In the genomic region with DNA sequence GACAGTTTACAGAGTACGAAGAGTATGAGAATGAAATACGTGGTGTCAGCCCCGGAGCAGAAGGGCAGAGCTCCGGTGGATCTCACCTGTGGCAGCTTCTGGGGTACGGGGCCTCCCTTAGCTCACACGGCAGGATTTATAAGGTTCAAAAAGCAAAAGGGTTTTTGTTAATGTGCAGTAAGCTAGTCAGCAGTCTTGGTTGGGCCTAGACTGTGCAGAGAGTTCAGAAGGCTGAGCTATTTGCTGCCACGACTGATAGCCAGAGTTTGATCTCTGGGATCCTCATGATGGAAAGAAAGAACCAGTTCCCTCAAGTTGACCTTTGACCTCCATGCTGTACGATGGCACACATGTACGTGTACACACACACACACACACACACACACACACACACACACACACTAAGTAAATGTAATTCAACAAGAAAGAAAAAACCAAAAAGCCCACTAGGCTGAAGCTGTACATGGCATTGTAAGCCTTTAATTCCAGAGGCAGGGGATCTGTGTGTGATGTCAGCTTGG, we compare ENCODE assay signal across 24 mouse cellular contexts. TPM values are rescaled to one million over a fixed set of nuclear protein-coding genes. Genes with fewer than 3 reads are reported as not detected.
A peak's percentile ranks its signal among the peaks of the same experiment; 100 is the strongest.
DNase-seq lines count a peak whose midpoint lies in the region; ATAC-seq and TF ChIP-seq lines count a peak whose summit lies in the region.
"Had no signal": no experiment of that assay in that cellular context is flagged by ENCODE, and none has a peak within 500 bp of the region (broad histone marks: within the 10 kb centered on the region; RNA-seq: fewer than 3 reads in every experiment).

No protein-coding gene starts in this region.

- intact Hi-C loops in left cerebral cortex, adult 2 months (cut with DNase I) = loop anchor here (2.0 kb wide), 1 partner anchor 37 kb away; no protein-coding TSS in a partner anchor
- intact Hi-C loops in left cerebral cortex, postnatal 25 days (cut with DNase I) = no loop called here

- peaks cover 27% of the 10 kb centered on the region for H3K4me1 ChIP-seq in forebrain, embryonic 15.5 days
- H3K4me1 ChIP-seq in forebrain, embryonic 16.5 days (replicated peaks; ENCODE audit: control insufficient read depth, insufficient read depth, low read length) = peaks cover 13% of the 10 kb centered on the region
- H3K4me1 ChIP-seq in liver, embryonic 16.5 days (ENCODE audit: control insufficient read depth, low read depth, low read length) = peaks cover 55% of the 10 kb centered on the region

- H3K36me3 ChIP-seq in forebrain, embryonic 15.5 days = no peaks in the 10 kb centered on the region
- no peaks in the 10 kb centered on the region for H3K36me3 ChIP-seq in forebrain, embryonic 16.5 days (ENCODE audit: control insufficient read depth, insufficient read depth)
- H3K36me3 ChIP-seq in liver, embryonic 16.5 days (ENCODE audit: control insufficient read depth, insufficient read depth) = peaks cover 7% of the 10 kb centered on the region
- H3K36me3 ChIP-seq: forebrain, embryonic 12.5 days; midbrain, embryonic 15.5 days; neural tube, embryonic 15.5 days had no signal

- no peak for TF ChIP-seq CTCF in left cerebral cortex, adult 2 months (IDR thresholded peaks at IDR 0.05)

- no peak for ATAC-seq in forebrain, embryonic 15.5 days (replicated peaks)
- ATAC-seq in forebrain, embryonic 16.5 days = no peak
- no peak for ATAC-seq in liver, embryonic 16.5 days (ENCODE audit: low read depth)
- ATAC-seq: midbrain, embryonic 15.5 days had no signal

- 0 out of 2 replicates have a peak overlapping the region, but pooled peaks have one; percentile 21 for H3K27ac ChIP-seq in forebrain, embryonic 15.5 days (replicated peaks)
- H3K27ac ChIP-seq in forebrain, embryonic 16.5 days (ENCODE audit: low read length) = no peak overlapping the region
- peak overlapping the region; percentile 4; the same call in 1 of the 2 replicates for H3K27ac ChIP-seq in left cerebral cortex, adult 2 months
- H3K27ac ChIP-seq in liver, embryonic 16.5 days (ENCODE audit: low read length) = peak overlapping the region; percentile 25; the same call in 1 of the 2 replicates
- H3K27ac ChIP-seq: forebrain, embryonic 12.5 days; heart, embryonic 13.5 days; hindbrain, embryonic 14.5 days; liver, embryonic 14.5 days; midbrain, embryonic 15.5 days; neural tube, embryonic 15.5 days had no signal

- H3K9me3 ChIP-seq in forebrain, embryonic 15.5 days = no peaks in the 10 kb centered on the region
- H3K9me3 ChIP-seq in forebrain, embryonic 16.5 days (ENCODE audit: control insufficient read depth, low read length) = no peaks in the 10 kb centered on the region
- no peaks in the 10 kb centered on the region for H3K9me3 ChIP-seq in liver, embryonic 16.5 days (replicated peaks; ENCODE audit: control insufficient read depth, low read length)
- H3K9me3 ChIP-seq: forebrain, embryonic 12.5 days; heart, embryonic 13.5 days; midbrain, embryonic 15.5 days; neural tube, embryonic 15.5 days had no signal

- no peaks in the 10 kb centered on the region for H3K27me3 ChIP-seq in forebrain, embryonic 15.5 days
- no peaks in the 10 kb centered on the region for H3K27me3 ChIP-seq in forebrain, embryonic 16.5 days (replicated peaks; ENCODE audit: control insufficient read depth, insufficient read depth, low read length)
- H3K27me3 ChIP-seq in liver, embryonic 16.5 days (ENCODE audit: control insufficient read depth, insufficient read depth, low read depth, low read length) = no peaks in the 10 kb centered on the region
- H3K27me3 ChIP-seq: forebrain, embryonic 12.5 days; heart, embryonic 13.5 days; midbrain, embryonic 15.5 days; neural tube, embryonic 15.5 days had no signal

- no peak for DNase-seq in left cerebral cortex, adult 2 months (ENCODE audit: extremely low spot score in 1 of 2, low spot score in 2 of 2)
- no peak for DNase-seq in left cerebral cortex, postnatal 25 days (ENCODE audit: low spot score in 2 of 2)
- peak; percentile 10 for DNase-seq in ZHBTc4 (ENCODE audit: low read depth, low spot score)
- no peak for DNase-seq in urinary bladder, postnatal 10 days (ENCODE audit: low spot score)
- no peak for DNase-seq in thymus, adult 18-20 months
- DNase-seq: cerebellum, adult 2 months; cerebellum, postnatal 36 days; gastrocnemius, postnatal 10 days; heart, adult 18-20 months; kidney, adult 18-20 months; layer of hippocampus, postnatal 36 days; left cerebral cortex, postnatal 4 days; right cerebral cortex, postnatal 14 days; thymus, postnatal 25 days had no signal

- H3K9ac ChIP-seq in forebrain, embryonic 15.5 days (replicated peaks) = no peak overlapping the region
- no peak overlapping the region for H3K9ac ChIP-seq in forebrain, embryonic 16.5 days (replicated peaks; ENCODE audit: low read depth, low read length)
- H3K9ac ChIP-seq in liver, embryonic 16.5 days (ENCODE audit: low read depth, low read length) = no peak overlapping the region
- H3K9ac ChIP-seq: forebrain, embryonic 12.5 days; heart, embryonic 13.5 days; hindbrain, embryonic 14.5 days; liver, embryonic 14.5 days; midbrain, embryonic 15.5 days; neural tube, embryonic 15.5 days had no signal

- H3K4me2 ChIP-seq in forebrain, embryonic 15.5 days (replicated peaks) = no peak overlapping the region
- no peak overlapping the region for H3K4me2 ChIP-seq in forebrain, embryonic 16.5 days (ENCODE audit: low read length)
- H3K4me2 ChIP-seq in liver, embryonic 16.5 days (ENCODE audit: low read depth, low read length) = no peak overlapping the region
- H3K4me2 ChIP-seq: forebrain, embryonic 12.5 days; heart, embryonic 13.5 days; hindbrain, embryonic 14.5 days; midbrain, embryonic 15.5 days; neural tube, embryonic 15.5 days had no signal

- 92% methylated on average over 9 of the region's 9 CpGs for WGBS in forebrain, embryonic 15.5 days
- 88% methylated on average over 9 of the region's 9 CpGs for WGBS in forebrain, embryonic 16.5 days
- WGBS in liver, embryonic 16.5 days (ENCODE audit: insufficient replicate concordance) = 82% methylated on average over 9 of the region's 9 CpGs

- no peak overlapping the region for H3K4me3 ChIP-seq in forebrain, embryonic 15.5 days
- H3K4me3 ChIP-seq in forebrain, embryonic 16.5 days (replicated peaks; ENCODE audit: low read length) = no peak overlapping the region
- no peak overlapping the region for H3K4me3 ChIP-seq in left cerebral cortex, adult 2 months
- H3K4me3 ChIP-seq in liver, embryonic 16.5 days (ENCODE audit: low read depth, low read length) = no peak overlapping the region
- H3K4me3 ChIP-seq: forebrain, embryonic 12.5 days; heart, embryonic 13.5 days; midbrain, embryonic 15.5 days; myocyte; neural tube, embryonic 15.5 days had no signal

RNA-seq across cellular contexts. Expression of gene Ap2a2, which starts 7.4 kb away (rescaled TPM):
- 106 and 110 TPM in 2 replicates for polyA plus RNA-seq in forebrain, embryonic 15.5 days (2015; fragmentation: Nextera tagmentation; extraction: Ambion mirVana)
- 123 TPM in 2 replicates for polyA plus RNA-seq in forebrain, embryonic 16.5 days (2015; fragmentation: Nextera tagmentation; extraction: Ambion mirVana)
- total RNA-seq in left cerebral cortex, adult 2 months (2021) = 100 to 1,000 TPM; 191 to 201 TPM
- total RNA-seq in left cerebral cortex, postnatal 25 days (2021) = 100 to 1,000 TPM; 194 to 208 TPM
- polyA plus RNA-seq in liver, embryonic 16.5 days (2015; fragmentation: Nextera tagmentation; extraction: Ambion mirVana) = 66.7 and 70.7 TPM in 2 replicates

RNA-seq across cellular contexts. Expression of gene Chid1, which starts 29.7 kb away (rescaled TPM):
- 32.2 and 33.7 TPM in 2 replicates for polyA plus RNA-seq in forebrain, embryonic 15.5 days (2015; fragmentation: Nextera tagmentation; extraction: Ambion mirVana)
- polyA plus RNA-seq in forebrain, embryonic 16.5 days (2015; fragmentation: Nextera tagmentation; extraction: Ambion mirVana) = 31.2 and 35.6 TPM in 2 replicates
- 10 to 100 TPM; 59.2 to 72.0 TPM for total RNA-seq in left cerebral cortex, adult 2 months (2021)
- 10 to 100 TPM; 66.7 to 68.0 TPM for total RNA-seq in left cerebral cortex, postnatal 25 days (2021)
- 25.3 and 26.6 TPM in 2 replicates for polyA plus RNA-seq in liver, embryonic 16.5 days (2015; fragmentation: Nextera tagmentation; extraction: Ambion mirVana)
